24 mouse cellular contexts compared by ENCODE assay signal in genomic region chr16:74702067-74702466, GRCm38 (mm10).
A peak's percentile ranks its signal among the peaks of the same experiment; 100 is the strongest.
DNase-seq lines count a peak whose midpoint lies in the region; ATAC-seq and TF ChIP-seq lines count a peak whose summit lies in the region.
"Had no signal": no experiment of that assay in that cellular context is flagged by ENCODE, and none has a peak within 500 bp of the region (broad histone marks: within the 10 kb centered on the region; RNA-seq: fewer than 3 reads in every experiment).

No protein-coding gene starts in this region.

- H3K4me1 ChIP-seq in hindbrain, embryonic 12.5 days, result no peaks in the 10 kb centered on the region
- H3K4me1 ChIP-seq in hindbrain, embryonic 13.5 days (replicated peaks), result no peaks in the 10 kb centered on the region
- no peaks in the 10 kb centered on the region for H3K4me1 ChIP-seq in kidney, embryonic 14.5 days (ENCODE audit: control insufficient read depth, insufficient read depth, low read length)
- no peaks in the 10 kb centered on the region for H3K4me1 ChIP-seq in kidney, postnatal 0 days (replicated peaks; ENCODE audit: insufficient read depth, low read length)
- H3K4me1 ChIP-seq: forebrain, embryonic 10.5 days; forebrain, embryonic 13.5 days; heart, embryonic 10.5 days; heart, embryonic 13.5 days had no signal

- no peak overlapping the region for H3K9ac ChIP-seq in hindbrain, embryonic 12.5 days
- H3K9ac ChIP-seq in hindbrain, embryonic 13.5 days, result no peak overlapping the region
- H3K9ac ChIP-seq in kidney, embryonic 14.5 days (ENCODE audit: low read depth, low read length), result no peak overlapping the region
- H3K9ac ChIP-seq in kidney, postnatal 0 days (ENCODE audit: low read depth, low read length), result no peak overlapping the region
- H3K9ac ChIP-seq: forebrain, embryonic 13.5 days; heart, embryonic 13.5 days; hindbrain, embryonic 14.5 days had no signal

- no peaks in the 10 kb centered on the region for H3K36me3 ChIP-seq in hindbrain, embryonic 12.5 days
- H3K36me3 ChIP-seq in hindbrain, embryonic 13.5 days, result no peaks in the 10 kb centered on the region
- H3K36me3 ChIP-seq in kidney, embryonic 14.5 days (ENCODE audit: control insufficient read depth, insufficient read depth, low read length), result no peaks in the 10 kb centered on the region
- H3K36me3 ChIP-seq in kidney, postnatal 0 days (ENCODE audit: insufficient read depth, low read length), result no peaks in the 10 kb centered on the region
- H3K36me3 ChIP-seq: forebrain, embryonic 10.5 days; heart, embryonic 10.5 days; heart, embryonic 13.5 days had no signal

- ATAC-seq in hindbrain, embryonic 12.5 days (ENCODE audit: low FRiP score), result 0 out of 2 replicates have a peak, but pooled peaks have one; percentile 8
- no peak for ATAC-seq in hindbrain, embryonic 13.5 days (ENCODE audit: low FRiP score)
- ATAC-seq in kidney, embryonic 14.5 days (ENCODE audit: low FRiP score, low TSS enrichment), result peak; percentile 55; the same call in 1 of the 2 replicates
- ATAC-seq in kidney, postnatal 0 days (replicated peaks; ENCODE audit: low FRiP score, low read depth), result peak; percentile 36; the same call in 1 of the 2 replicates
- 0 out of 2 replicates have a peak, but pooled peaks have one; percentile 3 for ATAC-seq in neutrophil, adult 5-6 weeks (ENCODE audit: extremely low read depth, insufficient number of reproducible peaks, low FRiP score, poor library complexity, severe bottlenecking)
- ATAC-seq: activated CD4-positive, CD25-positive, alpha-beta regulatory T cell, adult 4 months; forebrain, embryonic 13.5 days; forebrain, embryonic 16.5 days had no signal

- H3K27me3 ChIP-seq in hindbrain, embryonic 12.5 days, result no peaks in the 10 kb centered on the region
- H3K27me3 ChIP-seq in hindbrain, embryonic 13.5 days, result no peaks in the 10 kb centered on the region
- H3K27me3 ChIP-seq in kidney, embryonic 14.5 days (ENCODE audit: control insufficient read depth, insufficient read depth, low read length), result no peaks in the 10 kb centered on the region
- no peaks in the 10 kb centered on the region for H3K27me3 ChIP-seq in kidney, postnatal 0 days (ENCODE audit: insufficient read depth, low read length)
- H3K27me3 ChIP-seq: forebrain, embryonic 13.5 days; heart, embryonic 13.5 days had no signal

- no peaks in the 10 kb centered on the region for H3K9me3 ChIP-seq in hindbrain, embryonic 12.5 days (replicated peaks)
- no peaks in the 10 kb centered on the region for H3K9me3 ChIP-seq in hindbrain, embryonic 13.5 days
- no peaks in the 10 kb centered on the region for H3K9me3 ChIP-seq in kidney, embryonic 14.5 days (ENCODE audit: control insufficient read depth, low read length)
- no peaks in the 10 kb centered on the region for H3K9me3 ChIP-seq in kidney, postnatal 0 days (replicated peaks; ENCODE audit: low read length)
- H3K9me3 ChIP-seq: forebrain, embryonic 10.5 days; forebrain, embryonic 13.5 days; heart, embryonic 10.5 days; heart, embryonic 13.5 days had no signal

- no peak overlapping the region for H3K4me2 ChIP-seq in hindbrain, embryonic 12.5 days (replicated peaks)
- no peak overlapping the region for H3K4me2 ChIP-seq in hindbrain, embryonic 13.5 days
- no peak overlapping the region for H3K4me2 ChIP-seq in kidney, embryonic 14.5 days (replicated peaks; ENCODE audit: low read depth, low read length)
- no peak overlapping the region for H3K4me2 ChIP-seq in kidney, postnatal 0 days (ENCODE audit: low read length)
- H3K4me2 ChIP-seq: forebrain, embryonic 13.5 days; heart, embryonic 13.5 days; hindbrain, embryonic 14.5 days had no signal

- no peak for DNase-seq in kidney, adult 18-20 months
- DNase-seq in kidney, postnatal 0 days (ENCODE audit: low spot score), result no peak
- DNase-seq in kidney, postnatal 25 days, result no peak
- DNase-seq: adrenal gland, adult 8-10 months; adrenal gland, postnatal 36 days; cerebellum, adult 18-20 months; cerebellum, adult 9-10 months; cerebellum, postnatal 14 days; gastrocnemius, postnatal 10 days; gastrocnemius, postnatal 36 days; heart, adult 2 months; heart, postnatal 14 days; heart, postnatal 4 days had no signal

- WGBS in hindbrain, embryonic 12.5 days, result 86% methylated on average over 3 of the region's 3 CpGs
- WGBS in hindbrain, embryonic 13.5 days, result 91% methylated on average over 3 of the region's 3 CpGs
- 56% methylated on average over 3 of the region's 3 CpGs for WGBS in kidney, embryonic 14.5 days
- 46% methylated on average over 3 of the region's 3 CpGs for WGBS in kidney, postnatal 0 days

- no peak for TF ChIP-seq CTCF in kidney, postnatal 0 days (IDR thresholded peaks at IDR 0.05; ENCODE audit: low read depth)

- H3K4me3 ChIP-seq in hindbrain, embryonic 12.5 days, result no peak overlapping the region
- no peak overlapping the region for H3K4me3 ChIP-seq in hindbrain, embryonic 13.5 days
- H3K4me3 ChIP-seq in kidney, embryonic 14.5 days (ENCODE audit: low read length), result no peak overlapping the region
- H3K4me3 ChIP-seq in kidney, postnatal 0 days (replicated peaks; ENCODE audit: low read depth, low read length), result no peak overlapping the region
- H3K4me3 ChIP-seq: forebrain, embryonic 10.5 days; forebrain, embryonic 13.5 days; heart, adult 2 months; heart, embryonic 10.5 days; heart, embryonic 13.5 days had no signal

- H3K27ac ChIP-seq in hindbrain, embryonic 12.5 days, result no peak overlapping the region
- H3K27ac ChIP-seq in hindbrain, embryonic 13.5 days, result no peak overlapping the region
- no peak overlapping the region for H3K27ac ChIP-seq in kidney, embryonic 14.5 days (ENCODE audit: low read depth, low read length)
- H3K27ac ChIP-seq in kidney, postnatal 0 days, result no peak overlapping the region
- H3K27ac ChIP-seq: forebrain, embryonic 10.5 days; forebrain, embryonic 13.5 days; heart, adult 2 months; heart, embryonic 10.5 days; heart, embryonic 13.5 days; hindbrain, embryonic 14.5 days had no signal
